Mouse (Mus musculus): ENCODE measurements around the gene 1810009A15Rik.
"Not testable (repeated sequence)": the region's sequence is repeated elsewhere in the genome, so short reads cannot be mapped to it uniquely, and the experiment has no call there.

Gene 1810009A15Rik

GRCm38 (mm10) chr19:8880311-8881033 is 8.2 kb upstream of the 1810009A15Rik start, which contains the start of gene Uqcc3:
TSS of gene Uqcc3 (minus strand) at chr19:8880923.
- DNase-seq (ENCODE audit: low spot score): peak; percentile 87

- no peak for DNase-seq (ENCODE audit: low spot score)
Observed at GRCm38 (mm10) chr19:8881034-8881392, 7.6 kb upstream of the 1810009A15Rik start.

- no peak for DNase-seq (ENCODE audit: low spot score)
Observed at GRCm38 (mm10) chr19:8883616-8884015, 5.0 kb upstream of the 1810009A15Rik start, which contains the start of the genes Lbhd1 and Gm49403. TSS of gene Lbhd1 (plus strand) at chr19:8883732. TSS of gene Gm49403 (plus strand) at chr19:8883930.

GRCm38 (mm10) chr19:8886916-8887584 is 1.6 kb upstream of the 1810009A15Rik start:
- DNase-seq (ENCODE audit: low spot score): no peak

- DNase-seq (ENCODE audit: low spot score): no peak
Observed at GRCm38 (mm10) chr19:8887585-8888463, 829 bp upstream of the 1810009A15Rik start.

- peak; percentile 80 for DNase-seq (ENCODE audit: low spot score)
Observed at GRCm38 (mm10) chr19:8892829-8893766, 4.4 kb downstream of the 1810009A15Rik start, which contains the start of gene Ints5. TSS of gene Ints5 (plus strand) at chr19:8893005.

GRCm38 (mm10) chr19:8895397-8895960 is 6.8 kb downstream of the 1810009A15Rik start:
- DNase-seq (ENCODE audit: low spot score): no peak

GRCm38 (mm10) chr19:8896231-8896630 is 7.6 kb downstream of the 1810009A15Rik start:
- not testable (repeated sequence) for DNase-seq (ENCODE audit: low spot score)

- peak; percentile 42 for DNase-seq (ENCODE audit: low spot score)
Observed at GRCm38 (mm10) chr19:8897211-8897864, 8.7 kb downstream of the 1810009A15Rik start.

- peak; percentile 89 for DNase-seq (ENCODE audit: low spot score)
Observed at GRCm38 (mm10) chr19:8897865-8898495, 9.3 kb downstream of the 1810009A15Rik start, which contains the start of gene Ganab. TSS of gene Ganab (plus strand) at chr19:8898071.

- DNase-seq (ENCODE audit: low spot score): no peak
Observed at GRCm38 (mm10) chr19:8898576-8898975, 9.9 kb downstream of the 1810009A15Rik start.

- no peak for DNase-seq (ENCODE audit: low spot score)
Observed at GRCm38 (mm10) chr19:8899079-8899478, 10.4 kb downstream of the 1810009A15Rik start.

GRCm38 (mm10) chr19:8903412-8903811 is 14.8 kb downstream of the 1810009A15Rik start:
- no peak for DNase-seq (ENCODE audit: low spot score)

- DNase-seq (ENCODE audit: low spot score): no peak
Observed at GRCm38 (mm10) chr19:8908531-8908930, 19.9 kb downstream of the 1810009A15Rik start.

GRCm38 (mm10) chr19:8911810-8912209 is 23.2 kb downstream of the 1810009A15Rik start:
- DNase-seq (ENCODE audit: low spot score): no peak

GRCm38 (mm10) chr19:8914212-8914611 is 25.6 kb downstream of the 1810009A15Rik start:
- no peak for DNase-seq (ENCODE audit: low spot score)

GRCm38 (mm10) chr19:8919000-8919399 is 30.3 kb downstream of the 1810009A15Rik start:
- DNase-seq (ENCODE audit: low spot score): no peak

GRCm38 (mm10) chr19:8919684-8920072 is 31.0 kb downstream of the 1810009A15Rik start:
- DNase-seq (ENCODE audit: low spot score): no peak

GRCm38 (mm10) chr19:8920073-8920736 is 31.6 kb downstream of the 1810009A15Rik start, which contains the start of gene B3gat3:
TSS of gene B3gat3 (plus strand) at chr19:8920374.
- DNase-seq (ENCODE audit: low spot score): peak; percentile 92
